Mouse (Mus musculus): ENCODE results near the gene Lepr. TPM values are rescaled to one million over a fixed set of nuclear protein-coding genes. Genes with fewer than 3 reads are reported as not detected.

The Lepr gene
- total RNA-seq, 1 experiment, result 1.3 TPM

GRCm38 (mm10) chr4:101718991-101719580 lies 1.9 kb downstream of the Lepr start:
- no peak for TF ChIP-seq HCFC1 (IDR thresholded peaks at IDR 0.05; ENCODE audit: borderline replicate concordance, insufficient read depth, low read length)
- TF ChIP-seq CHD2 (IDR thresholded peaks at IDR 0.05; ENCODE audit: low read depth, low read length), result no peak
- no peak for TF ChIP-seq ZNF384 (IDR thresholded peaks at IDR 0.05; ENCODE audit: low read depth, low read length)
- no peak for TF ChIP-seq ZC3H11A (IDR thresholded peaks at IDR 0.05; ENCODE audit: borderline replicate concordance, low read depth, low read length)
- TF ChIP-seq MAFK (IDR thresholded peaks at IDR 0.05; ENCODE audit: insufficient read depth, low read depth, low read length), result no peak
- H3K4me1 ChIP-seq (ENCODE audit: control insufficient read depth in 2 of 2, insufficient read depth in 2 of 2, low read length in 2 of 2, poor library complexity in 1 of 2), result no peaks in the 10 kb centered on the region
- in situ Hi-C loops (cut with MboI; ENCODE audit: low sequenced_read_pairs in 2 of 2, unreplicated experiment in 2 of 2), result no loop called here
- DNase-seq (ENCODE audit: low read depth, low spot score), result no peak
- no peak overlapping the region for H3K4me3 ChIP-seq (ENCODE audit: insufficient read depth in 1 of 2, low read depth in 1 of 2, low read length in 2 of 2, poor library complexity in 1 of 2, severe bottlenecking in 1 of 2)
- no peaks in the 10 kb centered on the region for H3K36me3 ChIP-seq (ENCODE audit: control insufficient read depth, insufficient read depth, low read length, poor library complexity, severe bottlenecking)
- no peak overlapping the region for H3K9ac ChIP-seq (ENCODE audit: insufficient read depth, low read depth, low read length, poor library complexity, severe bottlenecking)
- no peak overlapping the region for H3K27ac ChIP-seq (ENCODE audit: insufficient read depth, low read depth, low read length, poor library complexity, severe bottlenecking)
- H3K9me3 ChIP-seq (ENCODE audit: control insufficient read depth, insufficient read depth, low read depth, low read length), result no peaks in the 10 kb centered on the region

- Histone ChIP-seq H3K27ac (ENCODE audit: insufficient read depth, low read depth, low read length, poor library complexity, severe bottlenecking) (no peak overlapping the region), H3K9ac (ENCODE audit: insufficient read depth, low read depth, low read length, poor library complexity, severe bottlenecking) (no peak overlapping the region), H3K4me3 (ENCODE audit: insufficient read depth in 1 of 2, low read depth in 1 of 2, low read length in 2 of 2, poor library complexity in 1 of 2, severe bottlenecking in 1 of 2) (no peak overlapping the region), H3K9me3 (ENCODE audit: control insufficient read depth, insufficient read depth, low read depth, low read length) (no peaks in the 10 kb centered on the region), H3K4me1 (ENCODE audit: control insufficient read depth in 2 of 2, insufficient read depth in 2 of 2, low read length in 2 of 2, poor library complexity in 1 of 2) (no peaks in the 10 kb centered on the region), H3K36me3 (ENCODE audit: control insufficient read depth, insufficient read depth, low read length, poor library complexity, severe bottlenecking) (no peaks in the 10 kb centered on the region)
- DNase-seq (ENCODE audit: low read depth, low spot score), result no peak
- in situ Hi-C loops (cut with MboI; ENCODE audit: low sequenced_read_pairs in 2 of 2, unreplicated experiment in 2 of 2), result no loop called here
- TF ChIP-seq MAFK (IDR thresholded peaks at IDR 0.05; ENCODE audit: insufficient read depth, low read depth, low read length), result no peak
- no peak for TF ChIP-seq ZC3H11A (IDR thresholded peaks at IDR 0.05; ENCODE audit: borderline replicate concordance, low read depth, low read length)
- TF ChIP-seq HCFC1 (IDR thresholded peaks at IDR 0.05; ENCODE audit: borderline replicate concordance, insufficient read depth, low read length), result no peak
- TF ChIP-seq ZNF384 (IDR thresholded peaks at IDR 0.05; ENCODE audit: low read depth, low read length), result no peak
- TF ChIP-seq CHD2 (IDR thresholded peaks at IDR 0.05; ENCODE audit: low read depth, low read length), result no peak
Observed at GRCm38 (mm10) chr4:101721705-101722104, 4.5 kb downstream of the Lepr start.

- Histone ChIP-seq H3K9ac (ENCODE audit: insufficient read depth, low read depth, low read length, poor library complexity, severe bottlenecking) (no peak overlapping the region), H3K27ac (ENCODE audit: insufficient read depth, low read depth, low read length, poor library complexity, severe bottlenecking) (no peak overlapping the region), H3K9me3 (ENCODE audit: control insufficient read depth, insufficient read depth, low read depth, low read length) (no peaks in the 10 kb centered on the region), H3K36me3 (ENCODE audit: control insufficient read depth, insufficient read depth, low read length, poor library complexity, severe bottlenecking) (no peaks in the 10 kb centered on the region), H3K4me3 (ENCODE audit: insufficient read depth in 1 of 2, low read depth in 1 of 2, low read length in 2 of 2, poor library complexity in 1 of 2, severe bottlenecking in 1 of 2) (no peak overlapping the region), H3K4me1 (ENCODE audit: control insufficient read depth in 2 of 2, insufficient read depth in 2 of 2, low read length in 2 of 2, poor library complexity in 1 of 2) (no peaks in the 10 kb centered on the region)
- in situ Hi-C loops (cut with MboI; ENCODE audit: low sequenced_read_pairs in 2 of 2, unreplicated experiment in 2 of 2), result no loop called here
- TF ChIP-seq CHD2 (IDR thresholded peaks at IDR 0.05; ENCODE audit: low read depth, low read length) (no peak), ZNF384 (IDR thresholded peaks at IDR 0.05; ENCODE audit: low read depth, low read length) (no peak), MAFK (IDR thresholded peaks at IDR 0.05; ENCODE audit: insufficient read depth, low read depth, low read length) (no peak), ZC3H11A (IDR thresholded peaks at IDR 0.05; ENCODE audit: borderline replicate concordance, low read depth, low read length) (no peak), HCFC1 (IDR thresholded peaks at IDR 0.05; ENCODE audit: borderline replicate concordance, insufficient read depth, low read length) (no peak)
- no peak for DNase-seq (ENCODE audit: low read depth, low spot score)
Observed at GRCm38 (mm10) chr4:101741973-101742372, 24.8 kb downstream of the Lepr start.

GRCm38 (mm10) chr4:101745534-101745933 lies 28.3 kb downstream of the Lepr start:
- Histone ChIP-seq H3K9ac (ENCODE audit: insufficient read depth, low read depth, low read length, poor library complexity, severe bottlenecking) (no peak overlapping the region), H3K4me1 (ENCODE audit: control insufficient read depth in 2 of 2, insufficient read depth in 2 of 2, low read length in 2 of 2, poor library complexity in 1 of 2) (no peaks in the 10 kb centered on the region), H3K4me3 (ENCODE audit: insufficient read depth in 1 of 2, low read depth in 1 of 2, low read length in 2 of 2, poor library complexity in 1 of 2, severe bottlenecking in 1 of 2) (no peak overlapping the region), H3K36me3 (ENCODE audit: control insufficient read depth, insufficient read depth, low read length, poor library complexity, severe bottlenecking) (no peaks in the 10 kb centered on the region), H3K27ac (ENCODE audit: insufficient read depth, low read depth, low read length, poor library complexity, severe bottlenecking) (no peak overlapping the region), H3K9me3 (ENCODE audit: control insufficient read depth, insufficient read depth, low read depth, low read length) (no peaks in the 10 kb centered on the region)
- DNase-seq (ENCODE audit: low read depth, low spot score), result no peak
- in situ Hi-C loops (cut with MboI; ENCODE audit: low sequenced_read_pairs in 2 of 2, unreplicated experiment in 2 of 2), result no loop called here
- no peak for TF ChIP-seq HCFC1 (IDR thresholded peaks at IDR 0.05; ENCODE audit: borderline replicate concordance, insufficient read depth, low read length)
- TF ChIP-seq MAFK (IDR thresholded peaks at IDR 0.05; ENCODE audit: insufficient read depth, low read depth, low read length), result no peak
- no peak for TF ChIP-seq CHD2 (IDR thresholded peaks at IDR 0.05; ENCODE audit: low read depth, low read length)
- no peak for TF ChIP-seq ZC3H11A (IDR thresholded peaks at IDR 0.05; ENCODE audit: borderline replicate concordance, low read depth, low read length)
- no peak for TF ChIP-seq ZNF384 (IDR thresholded peaks at IDR 0.05; ENCODE audit: low read depth, low read length)
